Mouse (Mus musculus): Measurements from ENCODE around the gene Adgrl1.
A peak's percentile ranks its signal among the peaks of the same experiment; 100 is the strongest.

The Adgrl1 gene

GRCm38 (mm10) chr8:83902961-83903666 lies 3.2 kb downstream of the Adgrl1 start:
- no peak for DNase-seq

- DNase-seq: no peak
These were observed 8.7 kb downstream of the Adgrl1 start for GRCm38 (mm10) chr8:83908583-83908982.

- no peak for DNase-seq
These were observed 9.4 kb downstream of the Adgrl1 start for GRCm38 (mm10) chr8:83909311-83909710.

GRCm38 (mm10) chr8:83911809-83912731 lies 12.2 kb downstream of the Adgrl1 start:
- DNase-seq: no peak

- DNase-seq: no peak
These were observed 14.3 kb downstream of the Adgrl1 start for GRCm38 (mm10) chr8:83914232-83914631.

- DNase-seq: no peak
These were observed 15.0 kb downstream of the Adgrl1 start for GRCm38 (mm10) chr8:83914860-83915259.

GRCm38 (mm10) chr8:83916015-83916414 lies 16.1 kb downstream of the Adgrl1 start:
- no peak for DNase-seq

- DNase-seq: no peak
These were observed 17.7 kb downstream of the Adgrl1 start for GRCm38 (mm10) chr8:83917566-83917965.

GRCm38 (mm10) chr8:83921558-83921957 lies 21.7 kb downstream of the Adgrl1 start:
- peak; percentile 94 for DNase-seq

- DNase-seq: no peak
These were observed 22.8 kb downstream of the Adgrl1 start for GRCm38 (mm10) chr8:83922727-83923126.

GRCm38 (mm10) chr8:83924585-83924984 lies 24.7 kb downstream of the Adgrl1 start:
- DNase-seq: no peak

GRCm38 (mm10) chr8:83926266-83926665 lies 26.4 kb downstream of the Adgrl1 start:
- no peak for DNase-seq

GRCm38 (mm10) chr8:83934222-83934621 lies 34.3 kb downstream of the Adgrl1 start:
- peak; percentile 5 for DNase-seq

GRCm38 (mm10) chr8:83934994-83935393 lies 35.1 kb downstream of the Adgrl1 start:
- DNase-seq: peak; percentile 1

- peak; percentile 1 for DNase-seq
These were observed 35.5 kb downstream of the Adgrl1 start for GRCm38 (mm10) chr8:83935435-83935834.

GRCm38 (mm10) chr8:83937645-83938044 lies 37.7 kb downstream of the Adgrl1 start:
- no peak for DNase-seq

GRCm38 (mm10) chr8:83938330-83938729 lies 38.4 kb downstream of the Adgrl1 start:
- DNase-seq: no peak

- DNase-seq: peak; percentile 25
These were observed 41.3 kb downstream of the Adgrl1 start for GRCm38 (mm10) chr8:83941066-83941677.

- DNase-seq: peak; percentile 3
These were observed 42.5 kb downstream of the Adgrl1 start for GRCm38 (mm10) chr8:83942446-83942845.

- DNase-seq: no peak
These were observed 45.6 kb downstream of the Adgrl1 start for GRCm38 (mm10) chr8:83945540-83945939.

GRCm38 (mm10) chr8:83954749-83955105 lies 54.8 kb downstream of the Adgrl1 start:
- no peak for DNase-seq

GRCm38 (mm10) chr8:83955106-83955957 lies 55.4 kb downstream of the Adgrl1 start, which contains the start of the genes Gm10644 and Asf1b:
Gene Gm10644 (minus strand): TSS chr8:83955205.
Gene Asf1b (plus strand): TSS chr8:83955507.
- DNase-seq: peak; percentile 98

- DNase-seq: no peak
These were observed 56.0 kb downstream of the Adgrl1 start for GRCm38 (mm10) chr8:83955958-83956218.
